Mouse (Mus musculus): ENCODE results near the gene Hacd1. TPM values are rescaled to one million over a fixed set of nuclear protein-coding genes. Genes with fewer than 3 reads are reported as not detected.
A peak's percentile ranks its signal among the peaks of the same experiment; 100 is the strongest.

The Hacd1 gene
- total and polyA plus RNA-seq, 3 experiments = 14.6 to 23.1 TPM; not detected in 1

- H3K27me3 ChIP-seq (ENCODE audit: control insufficient read depth in 1 of 2, insufficient read depth in 2 of 2, low read length in 2 of 2) = no peaks in the 10 kb centered on the region; a peak in 1 of 4 replicates
- H3K4me1 ChIP-seq (ENCODE audit: control insufficient read depth in 1 of 2, insufficient read depth in 2 of 2, low read length in 2 of 2) = no peaks in the 10 kb centered on the region
- no peaks in the 10 kb centered on the region for H3K36me3 ChIP-seq (ENCODE audit: control insufficient read depth in 1 of 2, insufficient read depth in 2 of 2, low read length in 2 of 2)
Observed at GRCm38 (mm10) chr2:13888568-13888967, 167.4 kb downstream of the Hacd1 start.

GRCm38 (mm10) chr2:13857461-13857860, 198.5 kb downstream of the Hacd1 start:
- H3K4me1 ChIP-seq (ENCODE audit: control insufficient read depth in 1 of 2, insufficient read depth in 2 of 2, low read length in 2 of 2) = no peaks in the 10 kb centered on the region
- no peaks in the 10 kb centered on the region for H3K36me3 ChIP-seq (ENCODE audit: control insufficient read depth in 1 of 2, insufficient read depth in 2 of 2, low read length in 2 of 2)
- no peaks in the 10 kb centered on the region for H3K79me2 ChIP-seq (ENCODE audit: control insufficient read depth, insufficient read depth, low read length, poor library complexity)
- peak; percentile 12 for DNase-seq (ENCODE audit: low read depth, low spot score)
- H3K27me3 ChIP-seq (ENCODE audit: control insufficient read depth in 1 of 2, insufficient read depth in 2 of 2, low read length in 2 of 2) = no peaks in the 10 kb centered on the region; a peak in 1 of 4 replicates
- H3K4me3 ChIP-seq (ENCODE audit: control insufficient read depth in 1 of 2, insufficient read depth in 1 of 2, low read depth in 2 of 2, low read length in 2 of 2) = no peak overlapping the region
- H3K9me3 ChIP-seq (replicated peaks; ENCODE audit: insufficient read depth, low read length) = no peaks in the 10 kb centered on the region
- H3K9ac ChIP-seq (ENCODE audit: control insufficient read depth, low read depth, low read length, poor library complexity, severe bottlenecking) = no peak overlapping the region
- no peak overlapping the region for H3K27ac ChIP-seq (ENCODE audit: control insufficient read depth, low read depth, low read length)
- TF ChIP-seq USF1 (IDR thresholded peaks at IDR 0.05; ENCODE audit: low read depth, low read length) (no peak), NELFE (IDR thresholded peaks at IDR 0.05; ENCODE audit: low read depth, low read length) (no peak), GATA1 (IDR thresholded peaks at IDR 0.05; ENCODE audit: low read depth, low read length) (no peak), TAL1 (IDR thresholded peaks at IDR 0.05; ENCODE audit: low read length) (no peak), JUND (IDR thresholded peaks at IDR 0.05; ENCODE audit: low read depth, low read length) (no peak), NRF1 (IDR thresholded peaks at IDR 0.05; ENCODE audit: insufficient read depth, low read depth, low read length, poor library complexity, severe bottlenecking) (no peak), MYB (IDR thresholded peaks at IDR 0.05; ENCODE audit: low read depth, low read length) (no peak), EP300 (IDR thresholded peaks at IDR 0.05; ENCODE audit: low read depth in 1 of 2, low read length in 2 of 2) (no peak), ELF1 (IDR thresholded peaks at IDR 0.05; ENCODE audit: low read depth, low read length) (no peak), USF2 (IDR thresholded peaks at IDR 0.05; ENCODE audit: borderline replicate concordance in 1 of 2, insufficient read depth in 1 of 2, low read depth in 1 of 2, low read length in 2 of 2) (no peak), MXI1 (IDR thresholded peaks at IDR 0.05; ENCODE audit: low read depth, low read length) (no peak), TBP (IDR thresholded peaks at IDR 0.05; ENCODE audit: low read depth, low read length) (no peak), ZNF384 (IDR thresholded peaks at IDR 0.05; ENCODE audit: low read depth, low read length) (no peak), RAD21 (IDR thresholded peaks at IDR 0.05; ENCODE audit: low read depth, low read length) (peak; percentile 47), CTCF (IDR thresholded peaks at IDR 0.05 in 2 of 3, conservative IDR thresholded peaks at IDR 0.05 in 1 of 3; ENCODE audit: control insufficient read depth in 1 of 3, insufficient read depth in 1 of 3, low read depth in 2 of 3, low read length in 3 of 3, poor library complexity in 1 of 3, severe bottlenecking in 1 of 3) (peak in 2 of 3 experiments; percentile 4 to 57; a peak in 2 of 6 replicates), ZC3H11A (IDR thresholded peaks at IDR 0.05; ENCODE audit: low read depth, low read length) (peak; percentile 41; the same call in 1 of the 2 replicates), ETS1 (IDR thresholded peaks at IDR 0.05; ENCODE audit: low read depth, low read length) (no peak), UBTF (IDR thresholded peaks at IDR 0.05; ENCODE audit: borderline replicate concordance, insufficient read depth, low read depth, low read length) (no peak), SMC3 (IDR thresholded peaks at IDR 0.05; ENCODE audit: low read depth, low read length) (peak; percentile 71), GABPA (IDR thresholded peaks at IDR 0.05; ENCODE audit: low read depth, low read length) (no peak), MYC (IDR thresholded peaks at IDR 0.05; ENCODE audit: low read depth, low read length) (no peak), ZMIZ1 (IDR thresholded peaks at IDR 0.05; ENCODE audit: low read depth, low read length) (no peak), MAZ (IDR thresholded peaks at IDR 0.05; ENCODE audit: low read depth, low read length) (no peak), MAX (IDR thresholded peaks at IDR 0.05; ENCODE audit: low read length) (no peak), MEF2A (IDR thresholded peaks at IDR 0.05; ENCODE audit: extremely low read depth, insufficient replicate concordance, low read depth, low read length, poor library complexity, severe bottlenecking) (no peak), POLR2AphosphoS5 (IDR thresholded peaks at IDR 0.05; ENCODE audit: borderline replicate concordance, low read depth, low read length) (no peak), KAT2A (conservative IDR thresholded peaks at IDR 0.05; ENCODE audit: low read depth, low read length) (no peak), CHD1 (IDR thresholded peaks at IDR 0.05; ENCODE audit: low read depth, low read length) (no peak)

More at GRCm38 (mm10) chr2:13888568-13888967, 167.4 kb downstream of the Hacd1 start:
- DNase-seq (ENCODE audit: low read depth, low spot score) = no peak
- Histone ChIP-seq H3K4me3 (ENCODE audit: control insufficient read depth in 1 of 2, insufficient read depth in 1 of 2, low read depth in 2 of 2, low read length in 2 of 2) (no peak overlapping the region), H3K9ac (ENCODE audit: control insufficient read depth, low read depth, low read length, poor library complexity, severe bottlenecking) (no peak overlapping the region), H3K27ac (ENCODE audit: control insufficient read depth, low read depth, low read length) (no peak overlapping the region), H3K9me3 (replicated peaks; ENCODE audit: insufficient read depth, low read length) (no peaks in the 10 kb centered on the region), H3K79me2 (ENCODE audit: control insufficient read depth, insufficient read depth, low read length, poor library complexity) (no peaks in the 10 kb centered on the region)
- no peak for TF ChIP-seq POLR2AphosphoS2 (IDR thresholded peaks at IDR 0.05; ENCODE audit: low read length)
- TF ChIP-seq POLR2AphosphoS5 (IDR thresholded peaks at IDR 0.05; ENCODE audit: borderline replicate concordance, low read depth, low read length) = no peak
- no peak for TF ChIP-seq SMC3 (IDR thresholded peaks at IDR 0.05; ENCODE audit: low read depth, low read length)
- TF ChIP-seq HCFC1 (IDR thresholded peaks at IDR 0.05; ENCODE audit: low read depth, low read length) = no peak
- no peak for TF ChIP-seq ELF1 (IDR thresholded peaks at IDR 0.05; ENCODE audit: low read depth, low read length)
- TF ChIP-seq TCF12 (IDR thresholded peaks at IDR 0.05; ENCODE audit: low read depth, low read length) = no peak
- no peak for TF ChIP-seq ETS1 (IDR thresholded peaks at IDR 0.05; ENCODE audit: low read depth, low read length)
- no peak for TF ChIP-seq JUND (IDR thresholded peaks at IDR 0.05; ENCODE audit: low read depth, low read length)
- no peak for TF ChIP-seq MAFK (IDR thresholded peaks at IDR 0.05; ENCODE audit: borderline replicate concordance, low read depth, low read length)
- TF ChIP-seq GATA1 (IDR thresholded peaks at IDR 0.05; ENCODE audit: low read depth, low read length) = no peak
- TF ChIP-seq POLR2A (IDR thresholded peaks at IDR 0.05; ENCODE audit: control insufficient read depth in 1 of 2, insufficient read depth in 1 of 2, low read depth in 1 of 2, low read length in 2 of 2, poor library complexity in 1 of 2) = no peak

Data from MEL (cell line).